Mouse (Mus musculus) testis, adult 2 months (tissue): ENCODE measurements around the gene Trib3.

Experiments used
- CTCF ChIP-seq: fragments of 200-500 bp; IDR thresholded peaks from 2 replicates; pipeline ENCODE4 v1.5.1; 2012; ENCODE audit warnings: low read depth, mild to moderate bottlenecking, inconsistent platforms, low read length, moderate library complexity; ENCODE audit not compliant: control insufficient read depth, insufficient read depth, insufficient replicate concordance
- POLR2A ChIP-seq: fragments of 200-500 bp; IDR thresholded peaks from 2 replicates; pipeline ENCODE4 v1.6.1; 2012; ENCODE audit warnings: low read depth, mild to moderate bottlenecking, inconsistent platforms, low read length, moderate library complexity; ENCODE audit not compliant: control insufficient read depth

GRCm38 (mm10) chr2:152317054-152317453, 26.8 kb downstream of the Trib3 start:
- TF ChIP-seq CTCF, result no peak
- TF ChIP-seq POLR2A, result no peak
